In the genomic region with DNA sequence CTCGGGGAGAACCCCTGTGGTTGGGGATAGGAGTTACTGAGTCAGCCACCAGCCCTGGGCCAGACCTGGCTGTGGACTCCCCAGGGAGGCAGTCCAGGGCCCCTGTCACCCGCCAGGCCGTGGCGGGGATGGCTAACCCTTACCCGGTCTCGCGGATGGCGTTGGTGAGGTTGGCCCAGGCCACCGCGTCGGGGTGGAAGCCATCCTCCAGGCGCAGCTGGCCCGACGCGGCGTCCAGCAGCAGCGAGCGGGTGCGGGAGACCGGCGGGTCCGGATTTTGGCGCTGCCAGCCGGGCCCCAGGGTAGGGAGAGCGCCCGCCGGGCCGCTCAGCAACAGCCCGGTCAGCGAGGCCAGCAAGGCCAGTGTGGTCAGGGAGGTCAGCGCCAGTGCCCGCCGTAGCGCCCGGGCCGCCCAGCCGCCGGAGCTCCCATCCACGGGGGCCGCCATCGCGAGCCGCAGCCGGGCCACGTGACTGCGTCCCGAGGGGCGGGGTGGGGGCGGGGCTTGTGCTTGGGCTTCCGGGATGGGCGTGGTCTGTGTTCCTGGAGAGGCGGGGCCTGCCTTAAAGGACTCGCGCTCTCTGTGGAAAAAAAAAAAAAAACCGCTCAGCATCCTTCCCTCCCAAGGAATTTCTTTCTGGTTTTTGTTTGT, we compare ENCODE assay signal across 8 mouse cellular contexts. TPM values are rescaled to one million over a fixed set of nuclear protein-coding genes. Genes with fewer than 3 reads are reported as not detected.
DNase-seq lines count a peak whose midpoint lies in the region; ATAC-seq and TF ChIP-seq lines count a peak whose summit lies in the region.

Plbd2 (minus strand) TSS at position 482 of the 652 bp plus-strand sequence.

- peak within 1 kb of the TSS; percentile 48 for H3K27ac ChIP-seq in CH12.LX (ENCODE audit: insufficient read depth, low read depth)
- H3K27ac ChIP-seq in forebrain, embryonic 10.5 days: peak within 1 kb of the TSS; percentile 86
- H3K27ac ChIP-seq in heart, embryonic 16.5 days (ENCODE audit: low read length): 0 out of 2 replicates have a peak within 1 kb of the TSS, but pooled peaks have one; percentile 23
- H3K27ac ChIP-seq in liver, embryonic 16.5 days (ENCODE audit: low read length): peak within 1 kb of the TSS; percentile 10; the same call in 1 of the 2 replicates
- H3K27ac ChIP-seq in neural tube, embryonic 12.5 days: no peak within 1 kb of the TSS
- H3K27ac ChIP-seq in stomach, postnatal 0 days (replicated peaks): no peak within 1 kb of the TSS; the same call in 1 of the 2 replicates

- no peak for TF ChIP-seq RAD21 in CH12.LX (IDR thresholded peaks at IDR 0.05; ENCODE audit: low read depth, low read length)

- TF ChIP-seq POLR2A in CH12.LX (IDR thresholded peaks at IDR 0.05; ENCODE audit: low read depth, low read length): peak; percentile 81

- H3K36me3 ChIP-seq in CH12.LX (replicated peaks in 1 of 2; ENCODE audit: control insufficient read depth in 1 of 2, insufficient read depth in 1 of 2, low read length in 1 of 2): peaks cover 9 to 19% of the 10 kb centered on the region in 2 experiments
- peaks cover 6% of the 10 kb centered on the region for H3K36me3 ChIP-seq in forebrain, embryonic 10.5 days (replicated peaks)
- H3K36me3 ChIP-seq in heart, embryonic 16.5 days (ENCODE audit: control insufficient read depth, insufficient read depth): no peaks in the 10 kb centered on the region
- H3K36me3 ChIP-seq in liver, embryonic 16.5 days (ENCODE audit: control insufficient read depth, insufficient read depth): no peaks in the 10 kb centered on the region
- no peaks in the 10 kb centered on the region for H3K36me3 ChIP-seq in neural tube, embryonic 12.5 days
- H3K36me3 ChIP-seq in stomach, postnatal 0 days (ENCODE audit: control insufficient read depth, insufficient read depth, low read length): no peaks in the 10 kb centered on the region

- peak; percentile 72 for TF ChIP-seq EP300 in CH12.LX (IDR thresholded peaks at IDR 0.05; ENCODE audit: low read length)
- no peak for TF ChIP-seq EP300 in stomach, postnatal 0 days (optimal IDR thresholded peaks at IDR 0.05)

- TF ChIP-seq CTCF in CH12.LX (conservative IDR thresholded peaks at IDR 0.05 in 1 of 2, IDR thresholded peaks at IDR 0.05 in 1 of 2; ENCODE audit: low read depth in 2 of 2, low read length in 2 of 2): no peak
- no peak for TF ChIP-seq CTCF in stomach, postnatal 0 days (IDR thresholded peaks at IDR 0.05; ENCODE audit: low read depth)

- WGBS in forebrain, embryonic 10.5 days: under 1% methylated on average over 55 of the region's 55 CpGs
- WGBS in heart, embryonic 16.5 days: under 1% methylated on average over 55 of the region's 55 CpGs
- WGBS in liver, embryonic 16.5 days (ENCODE audit: insufficient replicate concordance): under 1% methylated on average over 55 of the region's 55 CpGs
- 1% methylated on average over 54 of the region's 55 CpGs for WGBS in neural tube, embryonic 12.5 days
- under 1% methylated on average over 42 of the region's 55 CpGs for WGBS in stomach, postnatal 0 days

- peak within 1 kb of the TSS; percentile 87 for H3K9ac ChIP-seq in CH12.LX (ENCODE audit: insufficient read depth, low read depth)
- H3K9ac ChIP-seq in heart, embryonic 16.5 days (ENCODE audit: low read length): peak within 1 kb of the TSS; percentile 97
- H3K9ac ChIP-seq in liver, embryonic 16.5 days (ENCODE audit: low read depth, low read length): peak within 1 kb of the TSS; percentile 84
- peak within 1 kb of the TSS; percentile 87 for H3K9ac ChIP-seq in neural tube, embryonic 12.5 days
- peak within 1 kb of the TSS; percentile 90 for H3K9ac ChIP-seq in stomach, postnatal 0 days (ENCODE audit: low read length)

- peaks cover 12% of the 10 kb centered on the region for H3K79me2 ChIP-seq in CH12.LX (replicated peaks; ENCODE audit: control insufficient read depth, extremely low read depth, insufficient read depth, poor library complexity, severe bottlenecking)

- dilution Hi-C loops in CH12.LX (cut with MboI; ENCODE audit: extremely low pct_ligation_motif_present, extremely low pct_unique_long_range_greater_than_20kb, low sequenced_read_pairs): no loop called here

- no peaks in the 10 kb centered on the region for H3K9me3 ChIP-seq in CH12.LX (replicated peaks; ENCODE audit: low read length)
- H3K9me3 ChIP-seq in forebrain, embryonic 10.5 days: no peaks in the 10 kb centered on the region
- H3K9me3 ChIP-seq in heart, embryonic 16.5 days (replicated peaks; ENCODE audit: control insufficient read depth, low read length): no peaks in the 10 kb centered on the region
- no peaks in the 10 kb centered on the region for H3K9me3 ChIP-seq in liver, embryonic 16.5 days (replicated peaks; ENCODE audit: control insufficient read depth, low read length)
- no peaks in the 10 kb centered on the region for H3K9me3 ChIP-seq in neural tube, embryonic 12.5 days
- no peaks in the 10 kb centered on the region for H3K9me3 ChIP-seq in stomach, postnatal 0 days (ENCODE audit: control insufficient read depth, low read length)

- H3K4me1 ChIP-seq in CH12.LX (ENCODE audit: control insufficient read depth in 1 of 2, insufficient read depth in 2 of 2): peaks cover 11 to 54% of the 10 kb centered on the region in 2 experiments
- H3K4me1 ChIP-seq in forebrain, embryonic 10.5 days: peaks cover 28% of the 10 kb centered on the region
- H3K4me1 ChIP-seq in heart, embryonic 16.5 days (ENCODE audit: control insufficient read depth, insufficient read depth, low read length): peaks cover 17% of the 10 kb centered on the region
- peaks cover 17% of the 10 kb centered on the region for H3K4me1 ChIP-seq in liver, embryonic 16.5 days (ENCODE audit: control insufficient read depth, low read depth, low read length)
- peaks cover 17% of the 10 kb centered on the region for H3K4me1 ChIP-seq in neural tube, embryonic 12.5 days
- 0 out of 2 replicates have a peak, but pooled peaks cover 6% of the 10 kb centered on the region for H3K4me1 ChIP-seq in stomach, postnatal 0 days (replicated peaks; ENCODE audit: control insufficient read depth, insufficient read depth)

- H3K27me3 ChIP-seq in CH12.LX (replicated peaks): peaks cover 12% of the 10 kb centered on the region
- no peaks in the 10 kb centered on the region for H3K27me3 ChIP-seq in forebrain, embryonic 10.5 days (ENCODE audit: poor library complexity, severe bottlenecking)
- H3K27me3 ChIP-seq in heart, embryonic 16.5 days (ENCODE audit: control insufficient read depth, insufficient read depth, low read length): no peaks in the 10 kb centered on the region
- no peaks in the 10 kb centered on the region for H3K27me3 ChIP-seq in liver, embryonic 16.5 days (ENCODE audit: control insufficient read depth, insufficient read depth, low read depth, low read length)
- no peaks in the 10 kb centered on the region for H3K27me3 ChIP-seq in neural tube, embryonic 12.5 days (replicated peaks)
- no peaks in the 10 kb centered on the region for H3K27me3 ChIP-seq in stomach, postnatal 0 days (ENCODE audit: control insufficient read depth, insufficient read depth, low read length)

- H3K4me2 ChIP-seq in CH12.LX (ENCODE audit: insufficient read depth, low read depth, poor library complexity, severe bottlenecking): peak within 1 kb of the TSS; percentile 89
- H3K4me2 ChIP-seq in heart, embryonic 16.5 days (ENCODE audit: low read depth, low read length): peak within 1 kb of the TSS; percentile 97
- peak within 1 kb of the TSS; percentile 95 for H3K4me2 ChIP-seq in liver, embryonic 16.5 days (ENCODE audit: low read depth, low read length)
- peak within 1 kb of the TSS; percentile 94 for H3K4me2 ChIP-seq in neural tube, embryonic 12.5 days (replicated peaks)
- H3K4me2 ChIP-seq in stomach, postnatal 0 days (replicated peaks; ENCODE audit: low read depth): peak within 1 kb of the TSS; percentile 98

- H3K4me3 ChIP-seq in CH12.LX (replicated peaks in 1 of 3; ENCODE audit: low read depth in 2 of 3, low read length in 2 of 3, poor library complexity in 1 of 3): peak within 1 kb of the TSS; percentile 85 to 89 (median 87)
- H3K4me3 ChIP-seq in forebrain, embryonic 10.5 days: peak within 1 kb of the TSS; percentile 79
- H3K4me3 ChIP-seq in heart, embryonic 16.5 days (ENCODE audit: low read length): peak within 1 kb of the TSS; percentile 93
- H3K4me3 ChIP-seq in liver, embryonic 16.5 days (ENCODE audit: low read depth, low read length): peak within 1 kb of the TSS; percentile 84
- peak within 1 kb of the TSS; percentile 88 for H3K4me3 ChIP-seq in neural tube, embryonic 12.5 days
- H3K4me3 ChIP-seq in stomach, postnatal 0 days (ENCODE audit: low read depth, low read length): peak within 1 kb of the TSS; percentile 90

- ATAC-seq in heart, embryonic 16.5 days (replicated peaks; ENCODE audit: extremely low read depth, insufficient read depth, low FRiP score): peak; percentile 81
- peak; percentile 72 for ATAC-seq in liver, embryonic 16.5 days (ENCODE audit: low read depth)
- ATAC-seq in neural tube, embryonic 12.5 days (ENCODE audit: low FRiP score, low read depth): peak; percentile 62
- ATAC-seq in stomach, postnatal 0 days (ENCODE audit: low FRiP score, low TSS enrichment): peak; percentile 72

- DNase-seq in CH12.LX (ENCODE audit: extremely low read depth): peak; percentile 81
- peak; percentile 76 for DNase-seq in c-Kit-negative CD71-positive TER-119-positive erythroid progenitor cells, embryonic 14.5 days (ENCODE audit: low read depth, low spot score)
- peak; percentile 96 for DNase-seq in forebrain, embryonic 10.5 days (ENCODE audit: extremely low spot score, low spot score)
- DNase-seq in kidney, postnatal 25 days: peak; percentile 90 to 93
- DNase-seq in stomach, postnatal 0 days (ENCODE audit: low spot score): peak; percentile 96

- in situ Hi-C loops in CH12.LX (cut with MboI; ENCODE audit: low pct_ligation_motif_present, low pct_unique_long_range_greater_than_20kb, low sequenced_read_pairs): loop anchor here (25.0 kb wide), 1 partner anchor 209 kb away; the partner anchor contains the start of gene Dtx1

TF ChIP-seq in CH12.LX, 34 proteins besides CTCF, POLR2A, EP300 and RAD21 (continues in another document):
- TF ChIP-seq IRF4 (IDR thresholded peaks at IDR 0.05; ENCODE audit: low read depth, low read length) (peak; percentile 76; the same call in 1 of the 2 replicates), MYC (IDR thresholded peaks at IDR 0.05; ENCODE audit: low read depth, low read length) (no peak; the same call in 1 of the 2 replicates), ZNF384 (IDR thresholded peaks at IDR 0.05; ENCODE audit: low read depth, low read length) (peak; percentile 99), JUND (conservative IDR thresholded peaks at IDR 0.05; ENCODE audit: low read depth, low read length) (no peak)

RNA-seq across cellular contexts. Expression of gene Plbd2, which starts in this region (rescaled TPM):
- total RNA-seq in CH12.LX (2012; rRNA removed) (10.8 and 21.3 TPM in 2 replicates), CH12.LX (2014; rRNA removed) (7.1 and 9.0 TPM in 2 replicates)
- polyA plus RNA-seq in CH12.LX (2012; ENCODE audit: insufficient read length, low read depth): 24.3 and 28.8 TPM in 2 replicates
- polyA plus RNA-seq in forebrain, embryonic 10.5 days (2016; fragmentation: Nextera tagmentation; extraction: Ambion mirVana): 33.0 and 35.5 TPM in 2 replicates
- 43.3 and 44.1 TPM in 2 replicates for polyA plus RNA-seq in heart, embryonic 16.5 days (2015; fragmentation: Nextera tagmentation; extraction: Ambion mirVana)
- 16.7 and 19.0 TPM in 2 replicates for polyA plus RNA-seq in liver, embryonic 16.5 days (2015; fragmentation: Nextera tagmentation; extraction: Ambion mirVana)
- 44.7 and 46.2 TPM in 2 replicates for polyA plus RNA-seq in neural tube, embryonic 12.5 days (2016; fragmentation: Nextera tagmentation; extraction: Ambion mirVana)
- 42.6 and 45.9 TPM in 2 replicates for polyA plus RNA-seq in stomach, postnatal 0 days (2015; fragmentation: Nextera tagmentation; extraction: Ambion mirVana)

Comparison
In these comparisons a context has a peak if more than half of its experiments do, and no peak if none do; other contexts are left out.
1. H3K27ac ChIP-seq: peak in CH12.LX (single experiment), forebrain, embryonic 10.5 days (single experiment), heart, embryonic 16.5 days (single experiment) and liver, embryonic 16.5 days (single experiment); none in neural tube, embryonic 12.5 days (single experiment) and stomach, postnatal 0 days (single experiment).
2. Peak in every context shown above with its lines, with median percentiles within 50 percentile points of each other: DNase-seq, H3K4me2 ChIP-seq, H3K4me3 ChIP-seq, H3K9ac ChIP-seq and ATAC-seq.